Mouse (Mus musculus) spleen, adult 18-20 months (tissue): Measurements from ENCODE around the gene Gm20388.
"Not testable (repeated sequence)": the region's sequence is repeated elsewhere in the genome, so short reads cannot be mapped to it uniquely, and the experiment has no call there.

ENCODE experiments used
- DNase-seq, 2 experiments: peaks; one replicate each; pipeline ENCODE4 v3.0.0; 2022; ENCODE audit warnings: mixed read lengths in 2 of 2

Gene Gm20388

GRCm38 (mm10) chr8:121120456-121121419 lies 1210.1 kb downstream of the Gm20388 start:
- DNase-seq: no peak

DNA sequence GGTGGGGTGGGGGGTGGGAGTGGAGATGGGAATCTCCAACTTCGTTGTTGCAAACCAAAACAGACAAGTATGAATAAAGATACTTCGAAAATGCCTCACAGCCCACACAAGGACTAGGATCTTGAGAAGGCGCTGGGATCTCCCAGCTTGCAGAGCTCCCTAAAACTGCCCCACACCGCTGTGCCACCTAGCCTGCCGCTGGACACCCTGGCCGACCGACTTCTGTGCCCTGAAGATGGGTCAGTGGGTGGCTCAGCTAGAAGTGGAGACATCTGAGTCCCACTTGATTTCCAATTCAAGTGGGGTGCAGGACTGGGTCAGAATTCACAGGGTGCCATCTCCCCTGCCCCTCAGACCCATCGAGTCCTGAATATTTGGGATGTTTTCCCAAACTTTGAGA lies 1211.1 kb downstream of the Gm20388 start:
- no peak for DNase-seq

DNA sequence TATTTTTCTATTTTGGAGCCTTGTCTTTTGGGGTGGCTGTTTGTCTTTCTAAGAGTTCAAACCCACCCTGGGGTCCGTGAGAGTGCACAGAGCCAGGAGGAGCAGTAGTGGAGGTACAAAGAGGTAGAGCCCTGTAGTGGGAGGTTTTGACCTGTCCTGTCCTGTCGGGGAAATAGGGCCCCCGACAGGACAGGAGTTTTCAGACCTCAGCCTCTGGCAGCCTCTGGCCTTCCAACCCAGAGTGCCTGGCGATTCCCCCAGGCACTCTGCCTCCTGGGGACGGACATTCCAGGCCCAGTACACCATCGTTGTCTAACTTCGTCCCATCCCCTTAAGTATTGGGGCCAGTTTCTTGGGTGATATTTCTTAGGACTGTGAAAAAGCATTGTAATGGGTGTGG lies 1211.7 kb downstream of the Gm20388 start:
- DNase-seq: no peak

- no peak for DNase-seq
Measured at GRCm38 (mm10) chr8:121123113-121123512, 1212.5 kb downstream of the Gm20388 start.

GRCm38 (mm10) chr8:121124547-121125239 lies 1214.1 kb downstream of the Gm20388 start:
- DNase-seq: no peak

- no peak for DNase-seq
Measured at GRCm38 (mm10) chr8:121125311-121125876, 1214.8 kb downstream of the Gm20388 start.

DNA sequence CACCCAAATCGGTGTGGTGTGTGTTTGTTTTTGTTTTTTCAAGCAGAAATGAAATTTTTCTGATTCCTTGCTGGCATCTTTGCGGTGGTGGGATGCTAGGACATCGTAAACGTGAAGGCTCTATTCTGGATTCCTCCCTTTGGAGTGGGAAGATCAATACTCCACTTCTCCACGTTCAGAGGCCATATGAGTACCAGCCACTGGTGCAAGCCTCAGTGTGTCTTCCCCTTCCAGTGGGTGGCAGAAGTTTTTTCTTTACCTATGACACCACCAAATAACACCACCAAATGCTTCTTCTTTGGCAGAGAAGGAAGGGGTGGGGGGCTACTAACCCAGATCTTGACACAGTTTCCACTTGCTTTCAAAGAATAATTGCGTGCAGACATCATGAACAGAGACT lies 1215.5 kb downstream of the Gm20388 start:
- DNase-seq: no peak

DNA sequence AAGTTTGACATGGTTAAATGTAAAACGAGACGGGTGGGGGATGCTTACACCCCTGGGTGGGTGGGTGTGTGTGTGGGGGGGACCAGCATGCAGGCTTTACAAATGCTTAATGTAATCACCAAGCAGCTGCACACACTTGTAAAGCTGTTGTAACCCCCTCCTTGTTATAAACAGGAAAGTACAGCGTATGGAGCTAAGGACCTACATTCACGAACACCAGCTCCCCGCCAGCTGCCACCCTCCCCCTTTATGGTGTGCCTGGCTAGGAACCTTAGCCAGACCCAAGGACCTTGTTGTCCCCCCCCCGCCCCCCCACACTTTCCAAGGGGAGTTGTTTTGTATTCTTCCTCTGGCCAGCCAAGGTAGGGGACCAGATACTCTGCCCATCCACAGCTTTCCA lies 1216.1 kb downstream of the Gm20388 start:
- no peak for DNase-seq

DNA sequence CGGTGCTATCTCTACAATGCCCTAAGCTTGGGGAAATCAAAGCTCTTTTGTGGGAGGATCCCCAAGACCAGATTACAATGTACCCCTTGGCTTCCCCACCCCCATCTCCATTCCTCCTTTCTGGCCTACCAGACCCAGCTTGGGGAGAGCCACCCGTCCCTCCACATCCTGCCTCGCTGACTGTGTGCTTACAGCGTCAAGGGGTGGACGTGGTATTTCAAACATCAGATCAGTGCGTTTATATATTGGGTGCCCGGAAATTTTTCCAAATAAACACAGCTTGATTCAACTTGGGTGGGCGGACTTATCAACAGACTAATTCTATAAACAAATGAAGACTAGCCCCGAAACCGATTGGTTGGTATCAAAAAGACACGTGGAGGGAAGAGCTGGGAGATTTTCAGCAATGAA lies 1216.7 kb downstream of the Gm20388 start:
- DNase-seq: no peak

GRCm38 (mm10) chr8:121127756-121128375 lies 1217.2 kb downstream of the Gm20388 start, which contains the start of gene Foxl1:
TSS of gene Foxl1 (plus strand) at chr8:121127940.
- no peak for DNase-seq

DNA sequence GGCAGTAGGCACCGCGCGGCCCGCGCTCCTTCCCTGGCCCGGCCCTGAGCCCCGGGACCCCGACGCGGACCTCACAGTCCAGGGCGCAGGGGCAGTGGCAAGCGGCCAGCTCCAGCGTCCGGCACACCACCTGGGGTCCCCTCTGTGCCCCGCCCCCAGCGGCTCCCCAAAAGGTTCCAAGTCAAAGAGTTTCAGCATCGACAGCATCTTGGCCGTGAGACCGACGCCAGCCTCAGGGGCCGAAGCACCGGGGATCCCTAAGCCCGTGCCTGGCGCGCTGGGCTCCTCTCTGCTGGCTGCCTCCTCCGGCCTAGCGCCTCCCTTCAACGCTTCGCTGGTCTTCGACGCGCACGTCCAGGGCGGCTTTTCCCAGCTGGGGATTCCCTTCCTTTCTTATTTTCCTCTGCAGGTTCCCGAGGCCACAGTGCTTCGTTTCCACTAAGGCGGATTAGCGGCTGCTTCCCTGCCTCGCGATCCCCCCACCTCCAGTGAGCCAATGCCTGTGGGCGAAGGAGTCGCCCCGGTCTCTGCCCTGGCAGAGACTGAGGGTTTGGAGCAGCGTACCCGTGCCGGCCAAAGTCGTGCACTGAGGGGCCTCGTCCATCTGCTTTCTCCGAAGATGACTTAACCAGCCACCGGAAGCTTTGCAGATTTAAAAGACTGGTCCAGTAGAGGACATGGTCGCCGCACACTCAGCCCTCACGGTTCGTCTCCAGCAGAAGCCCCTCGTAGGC lies 1218.1 kb downstream of the Gm20388 start:
- DNase-seq: no peak

GRCm38 (mm10) chr8:121129265-121129940 lies 1218.8 kb downstream of the Gm20388 start:
- DNase-seq: no peak

GRCm38 (mm10) chr8:121130522-121130921 lies 1219.9 kb downstream of the Gm20388 start:
- no peak for DNase-seq

- no peak for DNase-seq
Measured at GRCm38 (mm10) chr8:121132961-121133513, 1222.4 kb downstream of the Gm20388 start.

GRCm38 (mm10) chr8:121134102-121134501 lies 1223.5 kb downstream of the Gm20388 start:
- no peak for DNase-seq

GRCm38 (mm10) chr8:121134512-121134911 lies 1223.9 kb downstream of the Gm20388 start:
- DNase-seq: no peak

DNA sequence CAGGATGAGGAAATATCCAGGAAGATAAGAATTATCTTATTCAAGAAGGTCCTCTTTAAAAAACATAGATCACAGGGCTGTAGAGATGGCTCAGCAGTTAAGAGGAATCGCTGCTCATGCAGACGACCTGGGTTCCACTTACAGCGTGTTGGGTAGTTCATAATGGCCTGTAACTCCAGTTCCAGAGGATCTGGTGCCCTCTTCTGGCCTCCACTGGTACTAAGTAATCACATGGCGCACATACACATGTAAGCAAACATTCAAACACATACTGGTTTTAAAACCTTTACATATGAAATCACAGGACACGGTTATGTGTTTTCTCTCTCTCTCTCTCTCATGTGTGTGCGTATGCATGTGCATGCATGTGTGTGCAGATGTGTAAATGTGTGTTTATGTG lies 1226.2 kb downstream of the Gm20388 start:
- no peak for DNase-seq

- DNase-seq: not testable (repeated sequence)
Measured at GRCm38 (mm10) chr8:121145457-121146134, 1235.0 kb downstream of the Gm20388 start.

- DNase-seq: no peak
Measured at GRCm38 (mm10) chr8:121148573-121149083, 1238.0 kb downstream of the Gm20388 start.

- no peak for DNase-seq
Measured at GRCm38 (mm10) chr8:121152394-121152793, 1241.8 kb downstream of the Gm20388 start.
